Mouse (Mus musculus) MEL (cell line): Measurements from ENCODE around the gene Tex13b. TPM values are rescaled to one million over a fixed set of nuclear protein-coding genes. Genes with fewer than 3 reads are reported as not detected.

Experiments used
- DNase-seq: peaks from one replicate; pipeline ENCODE4 v3.0.0; 2011; ENCODE audit warnings: low read depth, low spot score
- H3K27ac ChIP-seq: 2 replicates; pipeline ENCODE4 v1.5.1; 2012; ENCODE audit warnings: low read depth, mild to moderate bottlenecking, control low read depth, low read length, moderate library complexity; ENCODE audit not compliant: control insufficient read depth
- H3K27me3 ChIP-seq, 2 experiments: fragments of 150-350 bp in 1 of 2; sonication (generic) in 1 of 2; 2 replicates each; pipeline ENCODE4 v1.6.1; 2012; ENCODE audit warnings: low read length in 2 of 2, mild to moderate bottlenecking in 2 of 2, improper control_type of control experiment in 1 of 2, moderate library complexity in 1 of 2; ENCODE audit not compliant: insufficient read depth in 2 of 2, control insufficient read depth in 1 of 2
- H3K36me3 ChIP-seq, 2 experiments: 2 replicates each; pipeline ENCODE4 v1.6.1; 2012 to 2014; ENCODE audit warnings: low read length in 2 of 2, improper control_type of control experiment in 1 of 2, inconsistent platforms in 1 of 2, mild to moderate bottlenecking in 1 of 2; ENCODE audit not compliant: insufficient read depth in 2 of 2, control insufficient read depth in 1 of 2
- H3K4me1 ChIP-seq, 2 experiments: fragments of 150-350 bp in 1 of 2; sonication (generic) in 1 of 2; 2 replicates each; pipeline ENCODE4 v1.6.1; 2012; ENCODE audit warnings: low read length in 2 of 2, improper control_type of control experiment in 1 of 2, mild to moderate bottlenecking in 1 of 2; ENCODE audit not compliant: insufficient read depth in 2 of 2, control insufficient read depth in 1 of 2
- H3K4me3 ChIP-seq, 2 experiments: fragments of 150-350 bp in 1 of 2; sonication (generic) in 1 of 2; 2 replicates each; pipeline ENCODE4 v1.5.1; 2012; ENCODE audit warnings: low read depth in 2 of 2, low read length in 2 of 2, mild to moderate bottlenecking in 2 of 2, moderate library complexity in 2 of 2, control low read depth in 1 of 2, improper control_type of control experiment in 1 of 2; ENCODE audit not compliant: control insufficient read depth in 1 of 2, insufficient read depth in 1 of 2
- H3K79me2 ChIP-seq: 2 replicates; pipeline ENCODE4 v1.6.1; 2012; ENCODE audit warnings: mild to moderate bottlenecking, low read length, moderate library complexity; ENCODE audit not compliant: control insufficient read depth, poor library complexity, insufficient read depth
- H3K9ac ChIP-seq: 2 replicates; pipeline ENCODE4 v1.6.1; 2012; ENCODE audit warnings: low read depth, mild to moderate bottlenecking, control low read depth, low read length, moderate library complexity; ENCODE audit not compliant: control insufficient read depth, poor library complexity, severe bottlenecking
- H3K9me3 ChIP-seq: fragments of 150-350 bp; sonication (generic); replicated peaks from 2 replicates; pipeline ENCODE4 v1.6.1; 2012; ENCODE audit warnings: mild to moderate bottlenecking, low read length, improper control_type of control experiment, moderate library complexity; ENCODE audit not compliant: insufficient read depth
- BHLHE40 ChIP-seq: IDR thresholded peaks from 2 replicates; pipeline ENCODE4 v1.6.1; 2012; ENCODE audit warnings: low read depth, mild to moderate bottlenecking, inconsistent platforms, low read length, improper control_type of control experiment, borderline replicate concordance
- CHD1 ChIP-seq: IDR thresholded peaks from 2 replicates; pipeline ENCODE4 v1.6.1; 2012; ENCODE audit warnings: low read depth, mild to moderate bottlenecking, inconsistent platforms, low read length, improper control_type of control experiment
- CTCF ChIP-seq, 3 experiments: IDR thresholded peaks in 2 of 3; conservative IDR thresholded peaks in 1 of 3; 2 replicates each; pipeline ENCODE4 v1.5.1; 2011 to 2012; ENCODE audit warnings: low read length in 3 of 3, low read depth in 2 of 3, mild to moderate bottlenecking in 2 of 3, improper control_type of control experiment in 1 of 3, inconsistent platforms in 1 of 3, mixed read lengths in 1 of 3, moderate library complexity in 1 of 3; ENCODE audit not compliant: control insufficient read depth in 1 of 3, insufficient read depth in 1 of 3, poor library complexity in 1 of 3, severe bottlenecking in 1 of 3
- E2F4 ChIP-seq: IDR thresholded peaks from 2 replicates; pipeline ENCODE4 v1.6.1; 2011; ENCODE audit warnings: low read depth, low read length, improper control_type of control experiment, borderline replicate concordance
- EP300 ChIP-seq, 2 experiments: IDR thresholded peaks; 2 replicates each; pipeline ENCODE4 v1.6.1; 2011; ENCODE audit warnings: improper control_type of control experiment in 2 of 2, low read length in 2 of 2, low read depth in 1 of 2, mild to moderate bottlenecking in 1 of 2
- ETS1 ChIP-seq: IDR thresholded peaks from 2 replicates; pipeline ENCODE4 v1.6.1; 2012; ENCODE audit warnings: low read depth, mild to moderate bottlenecking, inconsistent platforms, low read length, improper control_type of control experiment, moderate library complexity
- GABPA ChIP-seq: IDR thresholded peaks from 2 replicates; pipeline ENCODE4 v1.6.1; 2012; ENCODE audit warnings: low read depth, mild to moderate bottlenecking, inconsistent platforms, low read length, improper control_type of control experiment, moderate library complexity
- JUND ChIP-seq: IDR thresholded peaks from 2 replicates; pipeline ENCODE4 v1.6.1; 2011; ENCODE audit warnings: low read depth, mild to moderate bottlenecking, improper control_type of control experiment, low read length
- KAT2A ChIP-seq: conservative IDR thresholded peaks from 2 replicates; pipeline ENCODE4 v1.6.1; 2012; ENCODE audit warnings: low read depth, low read length, improper control_type of control experiment, inconsistent platforms
- MAFK ChIP-seq: IDR thresholded peaks from 2 replicates; pipeline ENCODE4 v1.6.1; 2011; ENCODE audit warnings: low read depth, mild to moderate bottlenecking, low read length, improper control_type of control experiment, borderline replicate concordance
- MAX ChIP-seq: IDR thresholded peaks from 2 replicates; pipeline ENCODE4 v1.6.1; 2011; ENCODE audit warnings: low read length, improper control_type of control experiment
- MAZ ChIP-seq: IDR thresholded peaks from 2 replicates; pipeline ENCODE4 v1.6.1; 2012; ENCODE audit warnings: low read depth, mild to moderate bottlenecking, inconsistent platforms, low read length, improper control_type of control experiment
- MXI1 ChIP-seq: IDR thresholded peaks from 2 replicates; pipeline ENCODE4 v1.6.1; 2011; ENCODE audit warnings: mild to moderate bottlenecking, low read depth, low read length, improper control_type of control experiment
- MYB ChIP-seq: IDR thresholded peaks from 2 replicates; pipeline ENCODE4 v1.6.1; 2011; ENCODE audit warnings: mild to moderate bottlenecking, low read depth, low read length, improper control_type of control experiment
- MYC ChIP-seq: IDR thresholded peaks from 2 replicates; pipeline ENCODE4 v1.6.1; 2011; ENCODE audit warnings: low read depth, mild to moderate bottlenecking, low read length, improper control_type of control experiment, moderate library complexity
- NRF1 ChIP-seq: IDR thresholded peaks from 2 replicates; pipeline ENCODE4 v1.6.1; 2014; ENCODE audit warnings: low read depth, mild to moderate bottlenecking, inconsistent platforms, low read length, improper control_type of control experiment, moderate library complexity; ENCODE audit not compliant: poor library complexity, insufficient read depth, severe bottlenecking
- POLR2AphosphoS5 ChIP-seq: IDR thresholded peaks from 2 replicates; pipeline ENCODE4 v1.6.1; 2012; ENCODE audit warnings: low read depth, borderline replicate concordance, mild to moderate bottlenecking, inconsistent platforms, low read length, moderate library complexity, mixed read lengths
- RCOR1 ChIP-seq: IDR thresholded peaks from 2 replicates; pipeline ENCODE4 v1.6.1; 2012; ENCODE audit warnings: low read depth, mild to moderate bottlenecking, inconsistent platforms, low read length, improper control_type of control experiment
- SIN3A ChIP-seq: IDR thresholded peaks from 2 replicates; pipeline ENCODE4 v1.6.1; 2012; ENCODE audit warnings: low read length, improper control_type of control experiment, inconsistent platforms
- TAL1 ChIP-seq: IDR thresholded peaks from 2 replicates; pipeline ENCODE4 v1.6.1; 2012; ENCODE audit warnings: mild to moderate bottlenecking, inconsistent platforms, low read length, moderate library complexity, mixed read lengths
- TBP ChIP-seq: IDR thresholded peaks from 2 replicates; pipeline ENCODE4 v1.8.0; 2011; ENCODE audit warnings: low read depth, low read length, improper control_type of control experiment
- UBTF ChIP-seq: IDR thresholded peaks from 2 replicates; pipeline ENCODE4 v1.6.1; 2012; ENCODE audit warnings: low read depth, mild to moderate bottlenecking, inconsistent platforms, low read length, improper control_type of control experiment, moderate library complexity, borderline replicate concordance; ENCODE audit not compliant: insufficient read depth
- USF2 ChIP-seq, 2 experiments: IDR thresholded peaks; 2 replicates each; pipeline ENCODE4 v1.6.1; 2011 to 2012; ENCODE audit warnings: improper control_type of control experiment in 2 of 2, low read length in 2 of 2, borderline replicate concordance in 1 of 2, inconsistent platforms in 1 of 2, low read depth in 1 of 2, mild to moderate bottlenecking in 1 of 2; ENCODE audit not compliant: insufficient read depth in 1 of 2
- ZMIZ1 ChIP-seq: IDR thresholded peaks from 2 replicates; pipeline ENCODE4 v1.6.1; 2012; ENCODE audit warnings: low read depth, mild to moderate bottlenecking, inconsistent platforms, low read length, improper control_type of control experiment, moderate library complexity
- ZNF384 ChIP-seq: IDR thresholded peaks from 2 replicates; pipeline ENCODE4 v1.6.1; 2012; ENCODE audit warnings: low read depth, mild to moderate bottlenecking, inconsistent platforms, low read length, improper control_type of control experiment
- polyA plus RNA-seq, 2 experiments: library from polyadenylated mRNA; stranded (reverse) in 1 of 2; unstranded in 1 of 2; fragments of >175 nt in 1 of 2; fragments of >200 nt in 1 of 2; gene quantifications; 2 replicates each; pipeline versions ENCODE4 v1.2.1 to v1.2.4; 2012; ENCODE audit warnings: low replicate concordance in 2 of 2, low read depth in 1 of 2; ENCODE audit not compliant: insufficient read length in 2 of 2, insufficient read depth in 1 of 2, missing spikeins in 1 of 2
- total RNA-seq: library from RNA; depleted of rRNA; stranded (reverse); fragments of 300-350 nt; gene quantifications from 2 replicates; pipeline ENCODE4 v1.2.3, GENCODE M21; 2012

Gene Tex13b
- total and polyA plus RNA-seq, 3 experiments: not detected

- H3K36me3 ChIP-seq: no peaks in the 10 kb centered on the region
- H3K79me2 ChIP-seq: no peaks in the 10 kb centered on the region
- no peak overlapping the region for H3K27ac ChIP-seq
- peaks cover 4 to 9% of the 10 kb centered on the region in 2 experiments; a peak in 3 of 4 replicates for H3K27me3 ChIP-seq
- DNase-seq: no peak
- H3K9me3 ChIP-seq: no peaks in the 10 kb centered on the region
- H3K4me3 ChIP-seq: no peak overlapping the region
- TF ChIP-seq MAFK: no peak
- TF ChIP-seq TBP: no peak
- no peak for TF ChIP-seq MXI1
- TF ChIP-seq EP300 (IDR thresholded peaks at IDR 0.05; ENCODE audit: low read depth in 1 of 2, low read length in 2 of 2): no peak
- no peak for TF ChIP-seq E2F4
- TF ChIP-seq CHD1: no peak
- no peak for TF ChIP-seq ZMIZ1
- TF ChIP-seq NRF1: no peak
- no peak for TF ChIP-seq KAT2A
- no peak for TF ChIP-seq POLR2AphosphoS5
- no peak for TF ChIP-seq CTCF (IDR thresholded peaks at IDR 0.05 in 2 of 3, conservative IDR thresholded peaks at IDR 0.05 in 1 of 3; ENCODE audit: control insufficient read depth in 1 of 3, insufficient read depth in 1 of 3, low read depth in 2 of 3, low read length in 3 of 3, poor library complexity in 1 of 3, severe bottlenecking in 1 of 3)
- TF ChIP-seq UBTF: no peak
- no peak for TF ChIP-seq JUND
- TF ChIP-seq GABPA: no peak
- no peak for TF ChIP-seq TAL1
- TF ChIP-seq MYC: no peak
- no peak for TF ChIP-seq BHLHE40
- no peaks in the 10 kb centered on the region for H3K4me1 ChIP-seq
- H3K9ac ChIP-seq: no peak overlapping the region
Observed at GRCm38 (mm10) chrX:140831706-140832105, 18.5 kb upstream of the Tex13b start.

- Histone ChIP-seq H3K79me2 (no peaks in the 10 kb centered on the region), H3K4me3 (no peak overlapping the region), H3K9me3 (no peaks in the 10 kb centered on the region), H3K27me3 (peaks cover 6 to 17% of the 10 kb centered on the region in 2 experiments)
- DNase-seq: no peak
- TF ChIP-seq KAT2A (no peak), RCOR1 (no peak), GABPA (no peak), MAZ (no peak), ETS1 (no peak), SIN3A (no peak), TBP (no peak), MAX (no peak), MYB (no peak), ZNF384 (no peak), USF2 (IDR thresholded peaks at IDR 0.05; ENCODE audit: borderline replicate concordance in 1 of 2, insufficient read depth in 1 of 2, low read depth in 1 of 2, low read length in 2 of 2) (no peak)
- TF ChIP-seq, all 39 proteins: peak for 0
- no peak overlapping the region for H3K9ac ChIP-seq
- no peaks in the 10 kb centered on the region for H3K4me1 ChIP-seq
- no peak overlapping the region for H3K27ac ChIP-seq
- no peaks in the 10 kb centered on the region for H3K36me3 ChIP-seq
Observed at GRCm38 (mm10) chrX:140822295-140822694, 9.1 kb upstream of the Tex13b start.
